Comparison of ENCODE assay signal across 8 mouse cellular contexts in the genomic region with DNA sequence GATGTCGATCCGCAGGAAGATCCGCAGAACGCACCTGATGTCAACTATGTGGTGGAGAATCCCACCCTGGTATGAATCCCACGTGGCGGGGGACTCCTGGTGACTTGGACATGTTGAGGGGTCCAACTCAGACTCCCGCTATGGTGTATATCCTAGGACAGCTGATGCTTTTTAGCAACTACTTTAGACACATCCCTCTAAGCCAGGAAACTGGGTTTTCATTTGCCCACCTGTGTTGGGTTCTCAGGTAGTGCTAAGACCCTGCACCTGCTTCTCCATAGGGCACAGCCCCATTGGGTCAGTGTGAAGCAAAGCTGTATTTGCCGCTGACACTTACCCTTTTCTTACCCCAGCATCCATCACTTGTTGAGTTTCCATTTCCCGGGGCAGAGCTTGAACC. TPM values are rescaled to one million over a fixed set of nuclear protein-coding genes. Genes with fewer than 3 reads are reported as not detected.
DNase-seq lines count a peak whose midpoint lies in the region; ATAC-seq and TF ChIP-seq lines count a peak whose summit lies in the region.

No protein-coding gene starts in this region.

- no peak for ATAC-seq in cerebellum, adult (ENCODE audit: insufficient number of reproducible peaks, low FRiP score, low TSS enrichment)
- ATAC-seq in limb, embryonic 13.5 days (ENCODE audit: low FRiP score, low read depth), result no peak
- ATAC-seq in stomach, embryonic 14.5 days (ENCODE audit: insufficient number of reproducible peaks, insufficient read depth, low FRiP score, low read depth), result no peak
- no peak for ATAC-seq in granulocyte monocyte progenitor cell, adult 5-6 weeks (replicated peaks; ENCODE audit: poor library complexity, severe bottlenecking)

- DNase-seq in cerebellum, adult 2 months, result peak in 1 of 2 experiments; percentile 19
- DNase-seq in right cerebral cortex, postnatal 10 days (ENCODE audit: low spot score in 2 of 2), result peak; percentile 22 to 27
- no peak for DNase-seq in right cerebral cortex, postnatal 25 days
- no peak for DNase-seq in adrenal gland, postnatal 10 days

- TF ChIP-seq POLR2A in cerebellum, adult 2 months (IDR thresholded peaks at IDR 0.05; ENCODE audit: borderline replicate concordance, insufficient read depth, low read length), result no peak

- 30% methylated on average over 9 of the region's 9 CpGs for WGBS in cerebellum, adult 2 months
- WGBS in limb, embryonic 13.5 days, result 38% methylated on average over 9 of the region's 9 CpGs
- WGBS in stomach, embryonic 14.5 days, result 35% methylated on average over 9 of the region's 9 CpGs

- peaks cover 21% of the 10 kb centered on the region for H3K4me1 ChIP-seq in cerebellum, adult 2 months (ENCODE audit: control insufficient read depth, insufficient read depth, low read length)
- peaks cover 29% of the 10 kb centered on the region for H3K4me1 ChIP-seq in limb, embryonic 13.5 days
- H3K4me1 ChIP-seq in stomach, embryonic 14.5 days (ENCODE audit: control insufficient read depth, insufficient read depth, low read length), result peaks cover 7% of the 10 kb centered on the region; the same call in 1 of the 2 replicates

- peak overlapping the region; percentile 96 for H3K9ac ChIP-seq in limb, embryonic 13.5 days
- peak overlapping the region; percentile 88 for H3K9ac ChIP-seq in stomach, embryonic 14.5 days (replicated peaks; ENCODE audit: low read depth, low read length)

- no peak for TF ChIP-seq CTCF in cerebellum, adult 2 months (IDR thresholded peaks at IDR 0.05; ENCODE audit: borderline replicate concordance, insufficient read depth, low read depth, low read length)

- H3K36me3 ChIP-seq in limb, embryonic 13.5 days, result peaks cover 66% of the 10 kb centered on the region
- peaks cover 39% of the 10 kb centered on the region for H3K36me3 ChIP-seq in stomach, embryonic 14.5 days (ENCODE audit: control insufficient read depth, insufficient read depth, low read length)

- H3K4me2 ChIP-seq in limb, embryonic 13.5 days (replicated peaks), result peak overlapping the region; percentile 99
- peak overlapping the region; percentile 93 for H3K4me2 ChIP-seq in stomach, embryonic 14.5 days (replicated peaks; ENCODE audit: low read depth, low read length)

- H3K27ac ChIP-seq in cerebellum, adult 2 months (ENCODE audit: insufficient read depth, low read length), result no peak overlapping the region
- H3K27ac ChIP-seq in limb, embryonic 13.5 days, result no peak overlapping the region
- H3K27ac ChIP-seq in stomach, embryonic 14.5 days (ENCODE audit: low read length), result no peak overlapping the region

- no peaks in the 10 kb centered on the region for H3K27me3 ChIP-seq in cerebellum, adult 2 months (ENCODE audit: control insufficient read depth, insufficient read depth, low read length)
- H3K27me3 ChIP-seq in limb, embryonic 13.5 days, result no peaks in the 10 kb centered on the region
- no peaks in the 10 kb centered on the region for H3K27me3 ChIP-seq in stomach, embryonic 14.5 days (ENCODE audit: control insufficient read depth, insufficient read depth, low read length)

- H3K9me3 ChIP-seq in limb, embryonic 13.5 days, result no peaks in the 10 kb centered on the region
- H3K9me3 ChIP-seq in stomach, embryonic 14.5 days (ENCODE audit: control insufficient read depth, low read depth, low read length), result no peaks in the 10 kb centered on the region

- H3K4me3 ChIP-seq in cerebellum, adult 2 months (replicated peaks; ENCODE audit: insufficient read depth, low read depth, low read length), result peak overlapping the region; percentile 77
- peak overlapping the region; percentile 99 for H3K4me3 ChIP-seq in limb, embryonic 13.5 days
- peak overlapping the region; percentile 85 for H3K4me3 ChIP-seq in stomach, embryonic 14.5 days (ENCODE audit: low read depth, low read length)

RNA-seq across cellular contexts. Expression of gene Gps1, which starts 1.1 kb away (rescaled TPM):
- polyA plus RNA-seq in cerebellum, adult 2 months (2012; rRNA removed), result 238 and 248 TPM in 2 replicates
- polyA plus RNA-seq in limb, embryonic 13.5 days (2015; fragmentation: Nextera tagmentation; extraction: Ambion mirVana), result 240 and 241 TPM in 2 replicates
- 218 and 224 TPM in 2 replicates for polyA plus RNA-seq in stomach, embryonic 14.5 days (2014; fragmentation: Nextera tagmentation; extraction: Ambion mirVana)
- total RNA-seq in adrenal gland, postnatal 10 days (2021), result 10 to 100 TPM; 84.2 to 89.3 TPM
- 82.5 and 83.6 TPM in 2 replicates for total RNA-seq in granulocyte monocyte progenitor cell, adult 5-6 weeks (2014; fragmentation: Nextera tagmentation)
- 91.8 and 116 TPM in 2 replicates for total RNA-seq in granulocyte monocyte progenitor cell, adult 5-6 weeks (2017)

RNA-seq across cellular contexts. Expression of gene Rfng, which starts 1.1 kb away (rescaled TPM):
- 106 and 113 TPM in 2 replicates for polyA plus RNA-seq in cerebellum, adult 2 months (2012; rRNA removed)
- 43.8 and 48.4 TPM in 2 replicates for polyA plus RNA-seq in limb, embryonic 13.5 days (2015; fragmentation: Nextera tagmentation; extraction: Ambion mirVana)
- polyA plus RNA-seq in stomach, embryonic 14.5 days (2014; fragmentation: Nextera tagmentation; extraction: Ambion mirVana), result 27.8 and 29.5 TPM in 2 replicates
- total RNA-seq in adrenal gland, postnatal 10 days (2021), result 10 to 100 TPM; 15.9 to 20.6 TPM
- 23.8 TPM in 2 replicates for total RNA-seq in granulocyte monocyte progenitor cell, adult 5-6 weeks (2014; fragmentation: Nextera tagmentation)
- 3.1 and 4.7 TPM in 2 replicates for total RNA-seq in granulocyte monocyte progenitor cell, adult 5-6 weeks (2017)

RNA-seq across cellular contexts. Expression of gene Dus1l, which starts 11.1 kb away (rescaled TPM):
- polyA plus RNA-seq in cerebellum, adult 2 months (2012; rRNA removed), result 47.4 and 52.3 TPM in 2 replicates
- polyA plus RNA-seq in limb, embryonic 13.5 days (2015; fragmentation: Nextera tagmentation; extraction: Ambion mirVana), result 66.6 TPM in 2 replicates
- 59.7 and 66.9 TPM in 2 replicates for polyA plus RNA-seq in stomach, embryonic 14.5 days (2014; fragmentation: Nextera tagmentation; extraction: Ambion mirVana)
- total RNA-seq in adrenal gland, postnatal 10 days (2021), result 10 to 100 TPM; 61.2 to 64.3 TPM
- 48.2 and 60.7 TPM in 2 replicates for total RNA-seq in granulocyte monocyte progenitor cell, adult 5-6 weeks (2014; fragmentation: Nextera tagmentation)
- total RNA-seq in granulocyte monocyte progenitor cell, adult 5-6 weeks (2017), result 63.0 and 74.8 TPM in 2 replicates

RNA-seq across cellular contexts. Expression of gene Hmga1b, which starts 22.6 kb away (rescaled TPM):
- polyA plus RNA-seq in cerebellum, adult 2 months (2012; rRNA removed), result 2.5 and 3.1 TPM in 2 replicates
- 4.5 and 4.9 TPM in 2 replicates for polyA plus RNA-seq in limb, embryonic 13.5 days (2015; fragmentation: Nextera tagmentation; extraction: Ambion mirVana)
- 3.6 and 5.4 TPM in 2 replicates for polyA plus RNA-seq in stomach, embryonic 14.5 days (2014; fragmentation: Nextera tagmentation; extraction: Ambion mirVana)
- 10 to 100 TPM; 23.9 to 46.6 TPM for total RNA-seq in adrenal gland, postnatal 10 days (2021)
- 12.8 and 179 TPM in 2 replicates for total RNA-seq in granulocyte monocyte progenitor cell, adult 5-6 weeks (2014; fragmentation: Nextera tagmentation)
- total RNA-seq in granulocyte monocyte progenitor cell, adult 5-6 weeks (2017), result 16.3 and 157 TPM in 2 replicates

RNA-seq across cellular contexts. Expression of gene Fasn, which starts 39.2 kb away (rescaled TPM):
- polyA plus RNA-seq in cerebellum, adult 2 months (2012; rRNA removed), result 246 and 274 TPM in 2 replicates
- polyA plus RNA-seq in limb, embryonic 13.5 days (2015; fragmentation: Nextera tagmentation; extraction: Ambion mirVana), result 49.8 and 53.9 TPM in 2 replicates
- polyA plus RNA-seq in stomach, embryonic 14.5 days (2014; fragmentation: Nextera tagmentation; extraction: Ambion mirVana), result 69.0 and 70.9 TPM in 2 replicates
- total RNA-seq in adrenal gland, postnatal 10 days (2021), result 100 to 1,000 TPM in 1 of 2 experiments, 10 to 100 TPM in 1; 93.1 to 104 TPM
- 79.3 and 146 TPM in 2 replicates for total RNA-seq in granulocyte monocyte progenitor cell, adult 5-6 weeks (2014; fragmentation: Nextera tagmentation)
- total RNA-seq in granulocyte monocyte progenitor cell, adult 5-6 weeks (2017), result 45.2 and 59.7 TPM in 2 replicates

Comparison
In these comparisons a context has a peak if more than half of its experiments do, and no peak if none do; other contexts are left out.
1. DNase-seq: peak in right cerebral cortex, postnatal 10 days (2 of 2); none in right cerebral cortex, postnatal 25 days (single experiment) and adrenal gland, postnatal 10 days (single experiment).
2. Peak in every context shown above with its lines, with median percentiles within 50 percentile points of each other: H3K4me3 ChIP-seq.